Mouse (Mus musculus): ENCODE measurements at regions not wholly inside any gene's neighbourhood (a gene's known extent, or its start where the extent isn't known, plus 50 kb on each side); places are given as distances from the start of the nearest gene placed in this dataset.
A peak's percentile ranks its signal among the peaks of the same experiment; 100 is the strongest.
"Not testable (repeated sequence)": the region's sequence is repeated elsewhere in the genome, so short reads cannot be mapped to it uniquely, and the experiment has no call there.

GRCm38 (mm10) chr12:29049801-29050200 is 298.2 kb downstream of the Eipr1 start:
- no peak for DNase-seq (ENCODE audit: low read depth, low spot score)

GRCm38 (mm10) chr12:29050516-29051251 is 299.1 kb downstream of the Eipr1 start:
- DNase-seq (ENCODE audit: low read depth, low spot score) = no peak

GRCm38 (mm10) chr12:29054367-29054766 is 302.8 kb downstream of the Eipr1 start:
- DNase-seq (ENCODE audit: low read depth, low spot score) = no peak

GRCm38 (mm10) chr12:29062025-29062637 is 310.5 kb downstream of the Eipr1 start:
- DNase-seq (ENCODE audit: low read depth, low spot score) = no peak

GRCm38 (mm10) chr12:29062801-29063200 is 311.2 kb downstream of the Eipr1 start:
- peak; percentile 51 for DNase-seq (ENCODE audit: low read depth, low spot score)

GRCm38 (mm10) chr12:29068180-29068579 is 316.6 kb downstream of the Eipr1 start:
- DNase-seq (ENCODE audit: low read depth, low spot score) = no peak

GRCm38 (mm10) chr12:29075096-29075852 is 323.7 kb downstream of the Eipr1 start:
- no peak for DNase-seq (ENCODE audit: low read depth, low spot score)

- no peak for DNase-seq (ENCODE audit: low read depth, low spot score)
Measured at GRCm38 (mm10) chr12:29076606-29077005, 325.0 kb downstream of the Eipr1 start.

- no peak for DNase-seq (ENCODE audit: low read depth, low spot score)
Measured at GRCm38 (mm10) chr12:29079011-29079410, 327.4 kb downstream of the Eipr1 start.

GRCm38 (mm10) chr12:29083426-29084221 is 332.0 kb downstream of the Eipr1 start:
- DNase-seq (ENCODE audit: low read depth, low spot score) = no peak

- DNase-seq (ENCODE audit: low read depth, low spot score) = not testable (repeated sequence)
Measured at GRCm38 (mm10) chr12:29087245-29087644, 335.6 kb downstream of the Eipr1 start.

- no peak for DNase-seq (ENCODE audit: low read depth, low spot score)
Measured at GRCm38 (mm10) chr12:29089634-29090033, 338.0 kb downstream of the Eipr1 start.

- no peak for DNase-seq (ENCODE audit: low read depth, low spot score)
Measured at GRCm38 (mm10) chr12:29090451-29090850, 338.8 kb downstream of the Eipr1 start.

- no peak for DNase-seq (ENCODE audit: low read depth, low spot score)
Measured at GRCm38 (mm10) chr12:29095406-29096032, 343.9 kb downstream of the Eipr1 start.

GRCm38 (mm10) chr12:29096033-29096913 is 344.7 kb downstream of the Eipr1 start:
- peak; percentile 70 for DNase-seq (ENCODE audit: low read depth, low spot score)

GRCm38 (mm10) chr12:29100042-29100570 is 348.5 kb downstream of the Eipr1 start:
- no peak for DNase-seq (ENCODE audit: low read depth, low spot score)

GRCm38 (mm10) chr12:29106893-29107719 is 355.5 kb downstream of the Eipr1 start:
- no peak for DNase-seq (ENCODE audit: low read depth, low spot score)

GRCm38 (mm10) chr12:29107720-29108051 is 356.1 kb downstream of the Eipr1 start:
- DNase-seq (ENCODE audit: low read depth, low spot score) = no peak

GRCm38 (mm10) chr12:29118336-29118735 is 366.7 kb downstream of the Eipr1 start:
- DNase-seq (ENCODE audit: low read depth, low spot score) = no peak

Data from brain, embryonic 18.5 days (tissue).